Mouse (Mus musculus): ENCODE measurements around the gene Stim2. TPM values are rescaled to one million over a fixed set of nuclear protein-coding genes. Genes with fewer than 3 reads are reported as not detected.

Stim2 gene
- total and polyA plus RNA-seq, 3 experiments = 16.8 to 21.5 (median 18.2) TPM

DNA sequence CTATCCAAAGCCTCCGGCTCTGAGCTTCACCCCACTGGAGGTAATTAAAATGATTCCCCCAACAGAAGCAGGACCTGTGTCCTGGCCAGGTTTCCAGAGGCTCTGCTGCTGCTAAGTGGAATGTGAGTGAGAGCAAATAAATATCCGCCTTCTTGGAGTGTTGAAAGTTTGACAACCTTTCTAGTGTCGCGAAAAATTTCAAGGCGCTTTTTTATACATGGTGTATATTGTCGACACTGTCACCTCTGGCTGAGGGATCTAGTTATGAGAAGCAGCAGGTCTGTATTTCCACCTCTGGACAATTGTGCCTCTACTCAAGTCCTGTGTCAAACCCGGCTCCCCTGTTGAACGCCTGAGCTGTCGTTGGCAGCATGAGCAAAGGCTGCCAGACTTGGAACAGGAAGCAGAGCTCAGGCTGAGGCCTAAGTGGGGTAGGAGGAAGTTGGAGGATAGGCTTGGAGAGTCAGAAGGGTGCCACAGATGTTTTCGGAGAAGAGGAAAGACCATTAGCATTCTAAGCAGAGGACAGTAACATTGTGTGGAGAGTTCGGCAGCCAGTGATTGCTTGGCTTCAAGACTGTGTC is 158.7 kb downstream of the Stim2 start:
- TF ChIP-seq CTCF (conservative IDR thresholded peaks at IDR 0.05 in 1 of 2, IDR thresholded peaks at IDR 0.05 in 1 of 2; ENCODE audit: low read depth in 2 of 2, low read length in 2 of 2) (no peak), TCF12 (IDR thresholded peaks at IDR 0.05; ENCODE audit: low read depth, low read length) (no peak), IRF4 (IDR thresholded peaks at IDR 0.05; ENCODE audit: low read depth, low read length) (no peak), ZC3H11A (IDR thresholded peaks at IDR 0.05; ENCODE audit: low read depth, low read length) (no peak), SIN3A (IDR thresholded peaks at IDR 0.05; ENCODE audit: low read length) (no peak), GABPA (IDR thresholded peaks at IDR 0.05; ENCODE audit: insufficient replicate concordance, low read depth, low read length) (no peak), ZMIZ1 (IDR thresholded peaks at IDR 0.05; ENCODE audit: low read depth, low read length) (no peak), USF2 (conservative IDR thresholded peaks at IDR 0.05; ENCODE audit: low read depth, low read length) (no peak), UBTF (IDR thresholded peaks at IDR 0.05; ENCODE audit: low read depth, low read length) (no peak), MXI1 (IDR thresholded peaks at IDR 0.05; ENCODE audit: low read depth, low read length) (no peak)
- Histone ChIP-seq H3K27me3 (replicated peaks) (peaks cover 2% of the 10 kb centered on the region), H3K4me2 (ENCODE audit: insufficient read depth, low read depth, poor library complexity, severe bottlenecking) (no peak overlapping the region), H3K79me2 (replicated peaks; ENCODE audit: control insufficient read depth, extremely low read depth, insufficient read depth, poor library complexity, severe bottlenecking) (no peaks in the 10 kb centered on the region), H3K27ac (ENCODE audit: insufficient read depth, low read depth) (no peak overlapping the region), H3K4me3 (replicated peaks in 1 of 3; ENCODE audit: low read depth in 2 of 3, low read length in 2 of 3, poor library complexity in 1 of 3) (no peak overlapping the region), H3K9me3 (replicated peaks; ENCODE audit: low read length) (no peaks in the 10 kb centered on the region), H3K4me1 (ENCODE audit: control insufficient read depth in 1 of 2, insufficient read depth in 2 of 2) (peaks cover 0 to 2% of the 10 kb centered on the region in 2 experiments; a peak in 1 of 4 replicates), H3K36me3 (replicated peaks in 1 of 2; ENCODE audit: control insufficient read depth in 1 of 2, insufficient read depth in 1 of 2, low read length in 1 of 2) (no peaks in the 10 kb centered on the region), H3K9ac (ENCODE audit: insufficient read depth, low read depth) (no peak overlapping the region)
- DNase-seq (ENCODE audit: extremely low read depth) = no peak
- dilution Hi-C loops (cut with MboI; ENCODE audit: extremely low pct_ligation_motif_present, extremely low pct_unique_long_range_greater_than_20kb, low sequenced_read_pairs) = no loop called here
- in situ Hi-C loops (cut with MboI; ENCODE audit: low pct_ligation_motif_present, low pct_unique_long_range_greater_than_20kb, low sequenced_read_pairs) = no loop called here

DNA sequence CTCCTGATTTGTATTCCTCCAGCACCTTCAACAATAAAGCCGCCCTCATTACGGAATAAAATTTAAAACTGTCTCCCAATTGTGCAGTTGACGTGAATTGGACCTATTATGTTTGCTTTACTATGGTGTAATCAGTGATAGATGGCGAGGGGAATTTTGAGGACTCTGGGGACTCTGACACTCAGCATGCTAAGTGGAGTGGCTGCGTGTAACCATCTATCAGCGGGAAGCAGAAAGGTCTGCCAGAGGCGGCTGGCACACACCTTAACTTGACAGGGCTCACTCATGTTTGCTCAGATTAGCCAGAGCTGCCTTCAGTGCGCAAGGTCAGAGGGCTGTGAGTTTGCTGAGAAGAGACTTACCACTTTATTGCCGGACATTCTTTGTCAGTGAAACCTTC is 159.9 kb downstream of the Stim2 start:
- Histone ChIP-seq H3K9me3 (replicated peaks; ENCODE audit: low read length) (no peaks in the 10 kb centered on the region), H3K9ac (ENCODE audit: insufficient read depth, low read depth) (no peak overlapping the region), H3K4me1 (ENCODE audit: control insufficient read depth in 1 of 2, insufficient read depth in 2 of 2) (peaks cover 0 to 2% of the 10 kb centered on the region in 2 experiments; a peak in 1 of 4 replicates), H3K27me3 (replicated peaks) (peaks cover 2% of the 10 kb centered on the region), H3K36me3 (replicated peaks in 1 of 2; ENCODE audit: control insufficient read depth in 1 of 2, insufficient read depth in 1 of 2, low read length in 1 of 2) (no peaks in the 10 kb centered on the region), H3K4me3 (replicated peaks in 1 of 3; ENCODE audit: low read depth in 2 of 3, low read length in 2 of 3, poor library complexity in 1 of 3) (no peak overlapping the region), H3K27ac (ENCODE audit: insufficient read depth, low read depth) (no peak overlapping the region), H3K79me2 (replicated peaks; ENCODE audit: control insufficient read depth, extremely low read depth, insufficient read depth, poor library complexity, severe bottlenecking) (no peaks in the 10 kb centered on the region), H3K4me2 (ENCODE audit: insufficient read depth, low read depth, poor library complexity, severe bottlenecking) (no peak overlapping the region)
- in situ Hi-C loops (cut with MboI; ENCODE audit: low pct_ligation_motif_present, low pct_unique_long_range_greater_than_20kb, low sequenced_read_pairs) = no loop called here
- TF ChIP-seq USF1 (IDR thresholded peaks at IDR 0.05; ENCODE audit: low read depth, low read length) (no peak), POLR2AphosphoS2 (IDR thresholded peaks at IDR 0.05; ENCODE audit: low read depth, low read length) (no peak), MAFK (IDR thresholded peaks at IDR 0.05; ENCODE audit: insufficient replicate concordance, low read length) (no peak), MYC (IDR thresholded peaks at IDR 0.05; ENCODE audit: low read depth, low read length) (no peak), CHD1 (IDR thresholded peaks at IDR 0.05; ENCODE audit: low read depth, low read length) (no peak), CHD2 (IDR thresholded peaks at IDR 0.05; ENCODE audit: low read length) (no peak), POLR2A (IDR thresholded peaks at IDR 0.05; ENCODE audit: low read depth, low read length) (no peak), TBP (conservative IDR thresholded peaks at IDR 0.05; ENCODE audit: low read depth, low read length) (no peak), JUN (IDR thresholded peaks at IDR 0.05; ENCODE audit: insufficient read depth, low read depth, low read length) (no peak), JUND (conservative IDR thresholded peaks at IDR 0.05; ENCODE audit: low read depth, low read length) (no peak), ELF1 (IDR thresholded peaks at IDR 0.05; ENCODE audit: low read depth, low read length) (no peak)
- no peak for DNase-seq (ENCODE audit: extremely low read depth)
- dilution Hi-C loops (cut with MboI; ENCODE audit: extremely low pct_ligation_motif_present, extremely low pct_unique_long_range_greater_than_20kb, low sequenced_read_pairs) = no loop called here

Measured in CH12.LX (cell line).